Mouse (Mus musculus) cortical plate, adult 2 months (tissue): ENCODE measurements around the gene Myo5a. TPM values are rescaled to one million over a fixed set of nuclear protein-coding genes. Genes with fewer than 3 reads are reported as not detected.

Source experiments
- H3K27ac ChIP-seq: fragments of 200-500 bp; 2 replicates; pipeline ENCODE4 v1.5.1; 2012; ENCODE audit warnings: low read length, control low read depth, inconsistent platforms; ENCODE audit not compliant: insufficient read depth
- H3K4me1 ChIP-seq: fragments of 200-500 bp; 2 replicates; pipeline ENCODE4 v1.6.1; 2011; ENCODE audit warnings: low read length; ENCODE audit not compliant: control insufficient read depth, insufficient read depth
- H3K4me3 ChIP-seq: fragments of 200-500 bp; 2 replicates; pipeline ENCODE4 v1.5.1; 2011; ENCODE audit warnings: mild to moderate bottlenecking, low read length, control low read depth; ENCODE audit not compliant: insufficient read depth
- CTCF ChIP-seq: fragments of 200-500 bp; IDR thresholded peaks from 2 replicates; pipeline ENCODE4 v1.5.1; 2011; ENCODE audit warnings: mild to moderate bottlenecking, control low read depth, low read length; ENCODE audit not compliant: insufficient read depth; ENCODE audit errors: extremely low read depth
- POLR2A ChIP-seq: fragments of 200-500 bp; IDR thresholded peaks from 2 replicates; pipeline ENCODE4 v1.6.1; 2011; ENCODE audit warnings: mild to moderate bottlenecking, low read length, control low read depth; ENCODE audit not compliant: insufficient read depth; ENCODE audit errors: extremely low read depth
- polyA plus RNA-seq: library from polyadenylated mRNA; depleted of rRNA; stranded (reverse); fragments of >200 nt; gene quantifications from 2 replicates; pipeline ENCODE4 v1.2.3, GENCODE M21; 2012; rRNA removed

Myo5a gene
- polyA plus RNA-seq, 1 experiment, result 116 TPM

GRCm38 (mm10) chr9:75270382-75270781, 199.6 kb downstream of the Myo5a start:
- no peaks in the 10 kb centered on the region for H3K4me1 ChIP-seq
- TF ChIP-seq POLR2A (no peak), CTCF (no peak)
- no peak overlapping the region for H3K27ac ChIP-seq
- no peak overlapping the region for H3K4me3 ChIP-seq

- no peak overlapping the region for H3K27ac ChIP-seq
Observed at GRCm38 (mm10) chr9:75271539-75271938, 200.7 kb downstream of the Myo5a start.

More at GRCm38 (mm10) chr9:75271539-75271938, 200.7 kb downstream of the Myo5a start:
- Histone ChIP-seq H3K4me3 (no peak overlapping the region), H3K4me1 (no peaks in the 10 kb centered on the region)
- TF ChIP-seq POLR2A (no peak), CTCF (no peak)

Other genes starting within 250 kb of the Myo5a start
- gene Onecut1, start 209.1 kb upstream of the Myo5a start, polyA plus RNA-seq, result 0.06 and 0.09 TPM in 2 replicates
- gene Fam214a, start 118.1 kb upstream of the Myo5a start, polyA plus RNA-seq, result 26.5 and 27.7 TPM in 2 replicates
- gene Arpp19, start 33.4 kb upstream of the Myo5a start, polyA plus RNA-seq, result 390 and 417 TPM in 2 replicates
- gene Myo5c, start 161.0 kb downstream of the Myo5a start, polyA plus RNA-seq, result 5.0 and 5.9 TPM in 2 replicates
- 154 and 172 TPM in 2 replicates for gene Gnb5, start 235.3 kb downstream of the Myo5a start, polyA plus RNA-seq